Mouse (Mus musculus) testis, adult 2 months (tissue): ENCODE measurements around the gene Bloc1s1.

Source experiments
- CTCF ChIP-seq: fragments of 200-500 bp; IDR thresholded peaks from 2 replicates; pipeline ENCODE4 v1.5.1; 2012; ENCODE audit warnings: low read depth, mild to moderate bottlenecking, inconsistent platforms, low read length, moderate library complexity; ENCODE audit not compliant: control insufficient read depth, insufficient read depth, insufficient replicate concordance
- POLR2A ChIP-seq: fragments of 200-500 bp; IDR thresholded peaks from 2 replicates; pipeline ENCODE4 v1.6.1; 2012; ENCODE audit warnings: low read depth, mild to moderate bottlenecking, inconsistent platforms, low read length, moderate library complexity; ENCODE audit not compliant: control insufficient read depth

GRCm38 (mm10) chr10:128964961-128965360, 41.1 kb upstream of the Bloc1s1 start:
- no peak for TF ChIP-seq CTCF
- TF ChIP-seq POLR2A = no peak
